Mouse (Mus musculus): Measurements from ENCODE around the gene Arhgap15. TPM values are rescaled to one million over a fixed set of nuclear protein-coding genes. Genes with fewer than 3 reads are reported as not detected.
"Not testable (repeated sequence)": the region's sequence is repeated elsewhere in the genome, so short reads cannot be mapped to it uniquely, and the experiment has no call there.

The Arhgap15 gene
- polyA plus RNA-seq, 1 experiment from 2014 or later: 0.86 TPM

GRCm38 (mm10) chr2:43732396-43732795 is 16.2 kb upstream of the Arhgap15 start:
- H3K4me1 ChIP-seq (ENCODE audit: insufficient read depth): no peaks in the 10 kb centered on the region
- no peak overlapping the region for H3K9ac ChIP-seq
- H3K36me3 ChIP-seq (ENCODE audit: insufficient read depth): no peaks in the 10 kb centered on the region
- no peak overlapping the region for H3K4me2 ChIP-seq
- ATAC-seq (ENCODE audit: insufficient read depth): no peak
- TF ChIP-seq CTCF (IDR thresholded peaks at IDR 0.05; ENCODE audit: low read depth): no peak
- H3K4me3 ChIP-seq (ENCODE audit: low read depth, low read length): no peak overlapping the region
- H3K9me3 ChIP-seq (ENCODE audit: low read depth, low read length): no peaks in the 10 kb centered on the region
- no peak overlapping the region for H3K27ac ChIP-seq (ENCODE audit: low read depth)
- H3K27me3 ChIP-seq (ENCODE audit: insufficient read depth, low read length): no peaks in the 10 kb centered on the region
- 44% methylated on average over 3 of the region's 3 CpGs for WGBS
- DNase-seq: no peak

- H3K27me3 ChIP-seq (ENCODE audit: insufficient read depth, low read length); H3K4me1 ChIP-seq (ENCODE audit: insufficient read depth); H3K36me3 ChIP-seq (ENCODE audit: insufficient read depth); ATAC-seq (ENCODE audit: insufficient read depth); DNase-seq; H3K9ac ChIP-seq; H3K9me3 ChIP-seq (ENCODE audit: low read depth, low read length); H3K27ac ChIP-seq (ENCODE audit: low read depth); H3K4me3 ChIP-seq (ENCODE audit: low read depth, low read length); H3K4me2 ChIP-seq: not testable (repeated sequence)
- 89% methylated on average over 4 of the region's 4 CpGs for WGBS
Measured at GRCm38 (mm10) chr2:43735071-43735470, 13.6 kb upstream of the Arhgap15 start.

- Histone ChIP-seq H3K4me1 (ENCODE audit: insufficient read depth) (no peaks in the 10 kb centered on the region), H3K27ac (ENCODE audit: low read depth) (no peak overlapping the region), H3K4me3 (ENCODE audit: low read depth, low read length) (no peak overlapping the region), H3K9me3 (ENCODE audit: low read depth, low read length) (no peaks in the 10 kb centered on the region), H3K27me3 (ENCODE audit: insufficient read depth, low read length) (no peaks in the 10 kb centered on the region), H3K36me3 (ENCODE audit: insufficient read depth) (no peaks in the 10 kb centered on the region), H3K9ac (no peak overlapping the region), H3K4me2 (no peak overlapping the region)
- 83% methylated on average over 7 of the region's 7 CpGs for WGBS
- TF ChIP-seq CTCF (IDR thresholded peaks at IDR 0.05; ENCODE audit: low read depth): no peak
- DNase-seq (no peak), ATAC-seq (ENCODE audit: insufficient read depth) (no peak)
Measured at GRCm38 (mm10) chr2:43737546-43737945, 11.1 kb upstream of the Arhgap15 start.

- 81% methylated on average over 10 of the region's 10 CpGs for WGBS
- DNase-seq (no peak), ATAC-seq (ENCODE audit: insufficient read depth) (no peak)
- Histone ChIP-seq H3K9me3 (ENCODE audit: low read depth, low read length) (no peaks in the 10 kb centered on the region), H3K9ac (no peak overlapping the region), H3K4me2 (no peak overlapping the region), H3K4me1 (ENCODE audit: insufficient read depth) (no peaks in the 10 kb centered on the region), H3K4me3 (ENCODE audit: low read depth, low read length) (no peak overlapping the region), H3K27ac (ENCODE audit: low read depth) (no peak overlapping the region), H3K36me3 (ENCODE audit: insufficient read depth) (no peaks in the 10 kb centered on the region), H3K27me3 (ENCODE audit: insufficient read depth, low read length) (no peaks in the 10 kb centered on the region)
- no peak for TF ChIP-seq CTCF (IDR thresholded peaks at IDR 0.05; ENCODE audit: low read depth)
Measured at GRCm38 (mm10) chr2:43738562-43739112, 10.0 kb upstream of the Arhgap15 start.

- Histone ChIP-seq H3K9ac (no peak overlapping the region), H3K36me3 (ENCODE audit: insufficient read depth) (no peaks in the 10 kb centered on the region), H3K4me2 (no peak overlapping the region), H3K27ac (ENCODE audit: low read depth) (no peak overlapping the region), H3K27me3 (ENCODE audit: insufficient read depth, low read length) (no peaks in the 10 kb centered on the region), H3K9me3 (ENCODE audit: low read depth, low read length) (no peaks in the 10 kb centered on the region), H3K4me3 (ENCODE audit: low read depth, low read length) (no peak overlapping the region), H3K4me1 (ENCODE audit: insufficient read depth) (no peaks in the 10 kb centered on the region)
- ATAC-seq (ENCODE audit: insufficient read depth): no peak
- no peak for DNase-seq
- WGBS: 61% methylated on average over 9 of the region's 9 CpGs
- no peak for TF ChIP-seq CTCF (IDR thresholded peaks at IDR 0.05; ENCODE audit: low read depth)
Measured at GRCm38 (mm10) chr2:43739190-43739818, 9.3 kb upstream of the Arhgap15 start.

- TF ChIP-seq CTCF (IDR thresholded peaks at IDR 0.05; ENCODE audit: low read depth): no peak
- DNase-seq (no peak), ATAC-seq (ENCODE audit: insufficient read depth) (no peak)
- H3K36me3 ChIP-seq (ENCODE audit: insufficient read depth): no peaks in the 10 kb centered on the region
- H3K27me3 ChIP-seq (ENCODE audit: insufficient read depth, low read length): no peaks in the 10 kb centered on the region
- H3K9me3 ChIP-seq (ENCODE audit: low read depth, low read length): no peaks in the 10 kb centered on the region
- 69% methylated on average over 3 of the region's 3 CpGs for WGBS
- no peaks in the 10 kb centered on the region for H3K4me1 ChIP-seq (ENCODE audit: insufficient read depth)
- H3K9ac ChIP-seq: no peak overlapping the region
- no peak overlapping the region for H3K4me3 ChIP-seq (ENCODE audit: low read depth, low read length)
- H3K27ac ChIP-seq (ENCODE audit: low read depth): no peak overlapping the region
- no peak overlapping the region for H3K4me2 ChIP-seq
Measured at GRCm38 (mm10) chr2:43749321-43749720, 697 bp downstream of the Arhgap15 start.

GRCm38 (mm10) chr2:43755899-43756298 is 7.3 kb downstream of the Arhgap15 start:
- DNase-seq: no peak

More at GRCm38 (mm10) chr2:43755899-43756298, 7.3 kb downstream of the Arhgap15 start:
- Histone ChIP-seq H3K4me3 (ENCODE audit: low read depth, low read length) (no peak overlapping the region), H3K4me2 (no peak overlapping the region), H3K4me1 (ENCODE audit: insufficient read depth) (no peaks in the 10 kb centered on the region), H3K9ac (no peak overlapping the region), H3K36me3 (ENCODE audit: insufficient read depth) (no peaks in the 10 kb centered on the region), H3K27me3 (ENCODE audit: insufficient read depth, low read length) (no peaks in the 10 kb centered on the region), H3K27ac (ENCODE audit: low read depth) (no peak overlapping the region), H3K9me3 (ENCODE audit: low read depth, low read length) (no peaks in the 10 kb centered on the region)
- WGBS: 91% methylated on average over 3 of the region's 3 CpGs
- no peak for TF ChIP-seq CTCF (IDR thresholded peaks at IDR 0.05; ENCODE audit: low read depth)
- ATAC-seq (ENCODE audit: insufficient read depth): no peak
